Mouse (Mus musculus) T-cell, adult 2 months (primary cell): Measurements from ENCODE around the gene Cnnm3.

Source experiments
- DNase-seq: peaks from one replicate; pipeline ENCODE4 v3.0.0; 2022; ENCODE audit warnings: low spot score

Cnnm3 gene

DNA sequence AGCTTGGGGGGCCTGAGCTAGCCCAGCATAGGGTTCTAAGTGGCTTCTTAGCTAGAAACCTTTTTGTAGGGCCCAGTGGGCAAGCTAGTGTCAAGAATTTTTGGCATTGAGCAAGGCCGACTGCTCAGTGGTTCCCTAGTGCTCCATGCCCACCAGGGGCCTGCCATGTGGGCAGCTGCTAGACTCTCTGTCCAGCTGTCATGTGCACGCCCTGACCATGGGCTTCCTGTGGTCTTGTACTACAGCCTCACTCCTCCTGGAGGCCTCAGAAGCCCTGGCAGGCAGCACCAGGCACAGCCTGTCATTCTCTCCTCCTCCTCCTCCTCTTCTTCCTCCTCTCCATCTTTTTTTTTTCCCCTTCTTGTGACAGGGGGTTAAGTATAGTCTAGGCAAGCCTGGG, 14.4 kb upstream of the Cnnm3 start:
- DNase-seq = no peak

- DNase-seq = peak; percentile 64
Measured at GRCm38 (mm10) chr1:36501261-36501660, 10.4 kb upstream of the Cnnm3 start.

DNA sequence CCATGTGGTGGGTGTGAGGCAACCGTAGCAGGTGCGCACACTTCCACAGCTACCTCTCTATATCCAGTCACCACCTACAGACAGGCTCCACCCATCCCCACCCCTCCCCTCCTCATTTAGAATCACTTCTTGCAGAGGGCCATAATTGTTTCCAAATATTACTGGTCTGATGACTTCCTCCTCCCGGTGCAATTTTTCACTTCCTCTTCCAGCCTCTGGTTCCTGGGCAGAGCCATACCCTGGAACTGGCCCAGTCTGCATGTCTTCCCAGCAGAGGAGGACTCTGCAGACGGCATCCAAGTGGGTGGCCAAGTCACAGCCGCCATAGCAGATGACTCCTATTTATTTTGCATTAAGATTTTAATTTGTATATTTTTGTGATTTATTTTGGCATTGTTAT, 3.4 kb upstream of the Cnnm3 start:
- no peak for DNase-seq

GRCm38 (mm10) chr1:36512089-36512965, 660 bp downstream of the Cnnm3 start:
- peak; percentile 44 for DNase-seq

DNA sequence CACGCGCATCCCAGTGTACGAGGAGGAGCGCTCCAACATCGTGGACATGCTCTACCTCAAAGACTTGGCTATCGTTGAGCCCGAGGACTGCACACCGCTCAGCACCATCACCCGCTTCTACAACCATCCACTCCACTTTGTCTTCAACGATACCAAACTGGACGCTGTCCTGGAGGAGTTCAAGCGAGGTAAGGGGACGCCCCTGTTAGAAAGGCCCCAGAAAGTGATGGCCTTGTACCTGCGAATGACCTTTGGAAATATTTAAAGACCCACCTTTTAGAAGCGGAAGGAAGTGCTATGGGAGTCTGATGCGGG, 1.3 kb downstream of the Cnnm3 start:
- no peak for DNase-seq

- no peak for DNase-seq
Measured at GRCm38 (mm10) chr1:36513310-36513709, 1.6 kb downstream of the Cnnm3 start.

DNA sequence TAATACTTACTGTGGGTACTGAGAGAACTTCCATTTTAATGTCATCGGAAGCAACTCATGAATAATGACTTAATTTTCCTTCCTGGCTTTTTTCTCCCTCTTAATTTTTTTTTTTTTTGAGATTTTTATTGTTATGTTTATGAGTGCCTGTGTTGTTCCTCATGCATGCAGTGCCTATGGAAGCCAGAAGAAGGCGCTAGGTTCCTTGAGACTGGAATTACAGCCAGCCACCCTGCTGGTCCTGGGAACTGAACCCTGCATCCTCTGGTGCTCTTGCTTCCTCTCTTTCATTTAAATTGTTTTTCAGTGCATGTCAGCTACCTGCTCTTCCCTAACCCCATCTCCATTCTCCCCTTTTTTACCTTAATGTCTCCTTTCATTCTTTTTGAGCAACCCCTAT, 2.1 kb downstream of the Cnnm3 start:
- DNase-seq = no peak

DNA sequence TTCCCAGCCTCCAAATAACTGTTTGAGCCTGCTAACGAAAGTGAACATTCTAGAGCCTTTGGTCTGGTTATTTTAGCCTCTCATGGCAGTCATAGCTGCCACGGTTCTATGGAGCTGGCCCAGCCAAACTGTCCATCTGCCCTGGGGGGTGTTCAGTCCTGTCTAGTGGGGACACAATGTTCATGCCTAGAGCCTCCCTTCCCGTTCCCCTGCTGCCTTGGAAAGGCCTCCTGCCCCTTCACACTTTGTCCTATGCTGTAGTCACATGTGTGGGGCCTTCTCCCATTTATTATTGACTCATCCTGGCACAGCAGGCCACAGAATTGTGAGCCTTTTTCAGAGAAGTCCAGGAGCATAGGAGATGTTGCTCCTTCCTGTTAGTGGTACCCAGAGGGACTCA, 6.6 kb downstream of the Cnnm3 start:
- no peak for DNase-seq

- no peak for DNase-seq
Measured at GRCm38 (mm10) chr1:36519626-36520025, 8.0 kb downstream of the Cnnm3 start.

DNA sequence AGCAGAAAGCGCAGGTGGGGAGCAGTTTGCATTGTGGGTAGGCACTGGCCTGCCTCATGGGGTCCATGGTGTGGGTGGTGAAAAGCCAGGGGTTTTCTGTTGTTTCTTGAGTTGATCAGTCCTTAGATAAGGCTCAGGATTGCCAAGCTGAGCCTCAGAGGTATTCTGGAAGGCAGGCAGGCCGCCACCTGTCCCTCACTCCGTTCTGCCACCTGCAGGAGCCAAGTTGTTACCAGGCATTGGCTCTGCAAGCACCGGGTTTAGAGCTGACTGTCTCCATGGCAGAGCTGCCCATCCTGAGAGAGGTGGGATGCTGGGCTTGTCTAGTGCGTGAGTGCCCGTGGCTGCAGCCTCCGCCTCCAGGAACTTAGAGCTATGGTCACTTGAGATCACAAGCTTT, 10.5 kb downstream of the Cnnm3 start:
- no peak for DNase-seq

DNA sequence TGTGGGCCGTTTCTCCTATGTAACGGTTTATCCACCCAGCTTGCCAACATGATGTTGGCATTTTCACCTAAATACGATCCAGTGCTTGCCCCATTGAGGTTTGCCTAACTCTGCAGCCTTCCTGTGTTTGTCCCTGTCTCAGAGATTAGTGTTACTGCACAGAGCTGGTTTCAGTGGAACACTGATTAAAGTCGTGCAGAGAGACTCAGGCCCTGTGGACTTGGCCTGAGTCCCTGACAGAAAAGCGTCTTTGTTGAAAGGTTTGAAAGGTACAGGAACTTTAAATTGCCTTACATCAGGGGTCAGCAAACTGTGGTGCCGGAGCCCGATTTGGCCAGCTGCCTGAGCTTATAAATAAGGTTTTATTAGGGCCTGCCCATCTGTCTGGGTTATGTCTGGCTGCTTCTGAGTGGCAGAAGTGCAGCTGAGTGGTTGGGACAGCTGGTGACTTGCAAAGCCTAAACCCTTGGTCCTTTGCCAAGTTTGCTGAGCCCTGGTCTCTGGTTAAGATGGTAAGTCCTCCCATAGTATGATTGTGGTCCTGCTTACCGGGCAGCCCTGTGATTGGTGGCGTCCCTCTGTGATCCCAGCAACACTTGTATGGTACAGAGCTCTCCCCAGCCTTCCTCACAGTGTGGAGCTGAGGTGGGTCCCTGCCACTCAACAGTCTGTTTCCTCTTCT, 11.8 kb downstream of the Cnnm3 start:
- DNase-seq = no peak

- DNase-seq = no peak
Measured at GRCm38 (mm10) chr1:36524058-36524457, 12.4 kb downstream of the Cnnm3 start.

DNA sequence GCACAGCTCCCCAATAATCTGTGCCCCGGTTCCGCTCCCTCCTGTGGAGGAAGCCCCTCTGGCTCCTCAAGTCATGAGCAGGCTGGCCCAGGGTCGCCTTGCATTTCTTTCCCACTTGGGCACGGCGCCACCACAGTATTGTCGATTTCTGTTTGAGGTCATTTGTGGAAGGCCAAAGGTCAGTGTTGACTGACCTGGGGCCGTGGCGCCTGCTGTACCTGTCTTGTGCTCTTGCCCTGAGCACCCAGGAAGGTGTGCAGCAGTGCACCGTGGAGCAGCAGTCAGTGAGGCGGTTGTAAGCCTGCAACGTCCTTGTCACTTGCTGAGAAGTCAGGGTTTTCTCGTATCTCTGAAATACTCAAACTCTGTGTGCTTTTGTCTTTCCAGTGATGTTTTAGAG, 14.1 kb downstream of the Cnnm3 start:
- no peak for DNase-seq

GRCm38 (mm10) chr1:36526903-36527302, 15.2 kb downstream of the Cnnm3 start:
- DNase-seq = no peak

DNA sequence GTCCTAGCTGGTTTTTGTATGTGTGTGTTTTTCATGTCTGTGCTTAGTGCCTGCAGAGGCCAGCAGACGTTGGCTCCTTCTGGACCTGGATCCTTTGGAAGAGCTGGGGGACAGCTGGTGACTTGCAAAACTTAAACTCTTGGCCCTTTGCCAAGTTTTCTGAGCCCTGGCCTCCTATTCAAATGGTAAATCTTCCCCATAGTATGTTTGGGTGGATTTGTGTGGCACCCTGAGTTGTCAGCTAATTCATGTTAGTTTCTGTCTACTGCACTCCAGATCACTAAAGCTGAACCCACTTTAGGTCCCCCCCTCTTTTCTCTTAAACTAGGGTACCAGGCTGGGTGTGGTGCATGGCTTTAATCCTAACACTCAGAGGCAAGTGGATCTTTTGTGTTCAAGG, 16.7 kb downstream of the Cnnm3 start:
- DNase-seq = no peak

DNA sequence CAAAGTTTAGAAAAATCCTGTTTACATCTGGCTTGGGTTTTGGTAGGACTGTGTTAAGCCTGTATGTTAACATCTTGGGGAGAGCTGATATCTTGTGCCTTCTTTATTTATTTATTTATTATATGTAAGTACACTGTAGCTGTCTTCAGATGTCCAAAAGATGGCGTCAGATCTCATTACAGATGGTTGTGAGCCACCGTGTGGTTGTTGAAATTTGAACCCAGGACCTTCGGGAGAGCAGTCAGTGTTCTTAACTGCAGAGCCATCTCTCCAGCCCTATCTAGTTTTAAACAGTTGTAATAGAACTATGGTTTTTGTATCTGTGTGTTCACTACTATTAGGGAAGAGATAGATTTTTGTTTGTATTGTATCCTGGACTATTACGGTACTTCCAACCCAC, 17.6 kb downstream of the Cnnm3 start:
- no peak for DNase-seq

DNA sequence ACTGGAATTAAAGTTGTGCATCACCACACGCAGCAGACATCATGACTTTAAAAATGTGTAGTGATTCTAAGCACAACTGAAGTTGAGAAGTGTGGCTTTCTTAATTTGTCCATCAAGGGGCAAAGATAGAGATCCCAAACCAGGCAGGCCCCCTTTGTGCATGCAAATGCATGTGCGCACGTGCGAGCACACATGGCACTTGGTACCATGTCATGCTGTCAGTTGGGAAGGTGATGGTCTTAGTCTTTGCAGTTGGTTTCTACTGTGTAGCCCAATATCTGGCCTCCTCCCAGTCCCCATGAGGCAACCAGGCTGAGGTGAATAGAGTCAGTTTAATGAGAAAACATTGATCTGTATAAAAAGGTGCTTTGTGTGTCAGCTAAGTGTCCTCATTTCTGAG, 18.2 kb downstream of the Cnnm3 start:
- DNase-seq = no peak

- DNase-seq = no peak
Measured at GRCm38 (mm10) chr1:36530485-36530884, 18.8 kb downstream of the Cnnm3 start.

DNA sequence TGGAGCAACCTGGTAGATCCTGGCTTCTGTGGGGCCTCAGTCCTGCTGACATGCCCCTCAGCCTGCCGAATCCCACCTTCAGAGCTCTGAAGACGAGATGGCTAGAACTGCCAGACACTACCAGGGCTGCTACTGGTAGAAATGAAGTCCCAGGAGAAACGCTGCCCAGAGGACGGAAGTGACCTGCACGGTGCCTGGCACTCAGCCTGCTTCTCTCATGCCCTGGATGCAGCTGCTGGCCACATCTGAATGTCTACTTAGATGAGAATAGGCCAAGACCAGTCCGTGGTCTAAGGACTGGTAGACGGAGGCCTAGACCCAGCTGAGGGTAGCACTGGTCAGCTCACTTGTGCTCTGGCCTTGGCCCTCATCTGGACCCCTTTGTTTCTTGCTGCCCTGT, 19.3 kb downstream of the Cnnm3 start:
- DNase-seq = no peak

- no peak for DNase-seq
Measured at GRCm38 (mm10) chr1:36531461-36531860, 19.8 kb downstream of the Cnnm3 start.

- no peak for DNase-seq
Measured at GRCm38 (mm10) chr1:36533546-36533945, 21.9 kb downstream of the Cnnm3 start.

DNA sequence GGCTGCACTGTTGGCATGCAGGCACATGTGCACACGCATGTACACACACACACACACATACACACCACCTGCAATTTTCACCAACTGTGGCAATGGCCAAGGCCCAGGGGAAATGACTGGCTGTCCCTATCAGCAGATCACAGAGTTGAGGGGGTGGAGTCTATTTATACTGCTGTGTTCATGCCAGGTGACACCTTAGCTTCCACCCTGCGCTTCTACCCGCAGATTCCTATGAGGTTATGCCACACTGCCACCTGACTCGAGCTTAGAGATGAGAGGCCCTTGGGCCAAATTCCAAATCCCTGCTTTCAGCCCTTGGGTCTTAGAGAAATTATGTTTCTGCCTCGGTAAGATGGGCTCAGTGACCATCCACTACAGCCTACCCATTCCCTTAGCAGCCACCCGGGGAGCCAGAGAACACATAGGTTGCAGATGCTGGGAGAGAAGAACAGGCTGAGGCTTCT, 23.0 kb downstream of the Cnnm3 start:
- no peak for DNase-seq

DNA sequence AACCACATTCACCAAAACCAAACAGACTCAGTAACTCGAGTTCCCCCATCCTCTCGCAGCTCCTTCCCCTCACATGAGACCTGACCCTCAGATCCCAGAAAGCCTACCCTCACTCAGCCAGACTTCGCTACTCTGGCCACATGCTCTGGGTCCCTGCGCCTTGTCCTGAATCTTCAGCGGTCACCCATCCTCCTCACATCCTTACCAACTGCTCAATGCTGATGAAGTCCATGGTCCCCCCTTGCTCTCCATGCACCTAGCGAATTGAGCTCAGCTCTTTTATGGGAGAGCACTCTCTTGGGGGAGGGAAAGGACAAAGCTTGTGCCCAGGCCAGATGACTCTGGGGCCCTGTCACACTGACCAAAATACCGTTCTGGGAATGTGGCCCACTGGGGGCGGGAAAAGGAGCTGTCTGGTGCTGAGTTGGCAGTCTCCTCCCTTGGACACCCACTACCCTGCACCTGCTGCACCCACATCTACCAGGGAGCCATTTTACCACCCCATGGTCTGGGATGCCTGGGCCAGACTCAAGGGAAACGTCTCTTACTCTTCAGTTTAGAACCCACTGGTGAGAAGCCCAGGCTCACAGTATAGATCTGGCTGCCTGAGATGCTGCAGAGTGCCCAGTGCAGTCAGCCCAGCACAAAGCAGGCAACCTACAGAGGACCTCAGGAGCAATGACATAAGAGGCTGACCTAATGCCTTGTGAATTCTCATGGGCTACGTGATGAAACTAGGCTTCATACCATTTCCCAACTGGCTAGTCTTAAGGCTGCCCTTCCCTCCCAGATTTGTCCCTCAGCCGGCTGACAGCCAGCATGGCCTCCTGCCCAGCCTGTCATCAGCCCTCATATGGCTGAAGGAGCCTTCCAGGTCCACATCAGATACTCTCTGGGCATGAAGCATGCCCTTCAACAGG, 24.1 kb downstream of the Cnnm3 start:
- DNase-seq = no peak
